Mouse (Mus musculus) lung, embryonic 16.5 days (tissue): ENCODE results near the gene Epas1. TPM values are rescaled to one million over a fixed set of nuclear protein-coding genes. Genes with fewer than 3 reads are reported as not detected.

Experiments
- ATAC-seq: fragments of 200-750 bp; cut with Nextera tagmentation; 2 replicates; pipeline ENCODE4 v1.8.0; 2017; ENCODE audit warnings: low read depth, mild to moderate bottlenecking, moderate library complexity
- H3K27ac ChIP-seq: fragments of 300-500 bp; sonication (generic); 2 replicates; pipeline ENCODE4 v1.5.1; 2014; ENCODE audit warnings: mild to moderate bottlenecking, control low read depth, low read length
- H3K27me3 ChIP-seq: fragments of 300-500 bp; sonication (generic); 2 replicates; pipeline ENCODE4 v1.6.1; 2014; ENCODE audit warnings: low read depth, low read length, mixed read lengths; ENCODE audit not compliant: control insufficient read depth, insufficient read depth
- H3K36me3 ChIP-seq: fragments of 300-500 bp; sonication (generic); 2 replicates; pipeline ENCODE4 v1.6.1; 2014; ENCODE audit warnings: low read length; ENCODE audit not compliant: control insufficient read depth, insufficient read depth
- H3K4me1 ChIP-seq: fragments of 300-500 bp; sonication (generic); replicated peaks from 2 replicates; pipeline ENCODE4 v1.6.1; 2014; ENCODE audit warnings: low read length, mixed read lengths; ENCODE audit not compliant: control insufficient read depth, insufficient read depth
- H3K4me2 ChIP-seq: fragments of 300-500 bp; sonication (generic); 2 replicates; pipeline ENCODE4 v1.6.1; 2014; ENCODE audit warnings: low read depth, low read length, control low read depth
- H3K4me3 ChIP-seq: fragments of 300-500 bp; sonication (generic); 2 replicates; pipeline ENCODE4 v1.5.1; 2014; ENCODE audit warnings: mild to moderate bottlenecking, low read length, control low read depth
- H3K9ac ChIP-seq: fragments of 300-500 bp; sonication (generic); 2 replicates; pipeline ENCODE4 v1.6.1; 2014; ENCODE audit warnings: low read length, control low read depth
- H3K9me3 ChIP-seq: fragments of 300-500 bp; sonication (generic); 2 replicates; pipeline ENCODE4 v1.6.1; 2016; ENCODE audit warnings: low read length; ENCODE audit not compliant: control insufficient read depth
- WGBS: fragments of 180-500 bp; shearing (Covaris S2); extraction: QIAGEN DNeasy Blood & Tissue Kit; methylation state at CpG from one replicate; pipeline ENCODE4 v1.1.7; 2014; 5-methylcytosine and 5-hydroxymethylcytosine counted together
- polyA plus RNA-seq: library from polyadenylated mRNA; unstranded; fragments of >200 nt; fragmentation: Nextera tagmentation; extraction: Ambion mirVana; gene quantifications from 2 replicates; pipeline ENCODE4 v1.2.1, GENCODE M21; 2015

Epas1 gene
- polyA plus RNA-seq, 1 experiment from 2014 or later: 14.5 TPM

DNA sequence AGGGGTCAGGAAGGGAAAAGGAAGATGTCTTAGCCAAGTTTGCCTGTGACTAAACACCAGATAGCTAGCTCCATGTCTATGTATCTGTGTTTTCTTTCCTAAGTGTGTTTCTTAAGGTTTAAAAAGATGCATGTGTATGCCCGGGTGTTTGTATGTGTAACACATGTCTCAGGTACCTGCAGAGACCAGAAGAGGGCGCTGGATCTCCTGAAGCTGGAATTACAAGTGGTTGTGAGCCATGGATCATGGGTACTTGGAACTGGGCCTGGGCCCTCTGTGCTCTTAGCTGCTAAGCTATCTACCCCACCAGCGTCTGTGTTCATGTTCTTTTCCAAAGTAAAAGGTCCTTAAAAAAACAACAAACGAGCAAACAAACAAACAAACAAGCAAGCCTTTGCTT, 12.9 kb downstream of the Epas1 start:
- ATAC-seq: no peak

DNA sequence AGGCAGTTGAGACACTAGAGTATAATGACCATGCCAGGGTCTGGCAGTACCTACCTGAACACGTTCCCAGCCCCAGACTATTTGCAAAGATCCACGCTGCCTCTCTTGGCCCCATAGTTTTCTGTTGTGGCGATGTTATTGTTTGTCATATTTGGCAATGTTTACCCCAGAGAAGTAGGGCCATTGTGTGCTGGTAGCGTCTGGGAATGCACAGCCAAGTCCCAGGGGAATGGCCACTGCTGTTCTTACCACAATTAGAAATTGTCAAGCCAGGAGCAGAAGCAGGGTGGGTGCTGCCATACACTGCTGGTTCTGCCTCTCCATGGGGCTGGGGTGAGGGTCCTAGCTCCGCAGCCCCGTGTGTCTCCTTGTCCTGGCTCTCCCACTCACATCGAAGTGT, 15.1 kb downstream of the Epas1 start:
- H3K27ac ChIP-seq: no peak overlapping the region
- H3K9ac ChIP-seq: no peak overlapping the region
- no peak overlapping the region for H3K4me2 ChIP-seq
- no peaks in the 10 kb centered on the region for H3K36me3 ChIP-seq
- H3K4me3 ChIP-seq: no peak overlapping the region
- peaks cover 10% of the 10 kb centered on the region for H3K4me1 ChIP-seq
- no peaks in the 10 kb centered on the region for H3K9me3 ChIP-seq
- 73% methylated on average over 7 of the region's 7 CpGs for WGBS
- no peak; the same call in 1 of the 2 replicates for ATAC-seq
- no peaks in the 10 kb centered on the region for H3K27me3 ChIP-seq

More for the DNA sequence above, 12.9 kb downstream of the Epas1 start:
- Histone ChIP-seq H3K4me1 (peaks cover 10% of the 10 kb centered on the region), H3K4me2 (no peak overlapping the region), H3K9me3 (no peaks in the 10 kb centered on the region), H3K9ac (no peak overlapping the region), H3K36me3 (no peaks in the 10 kb centered on the region), H3K27me3 (no peaks in the 10 kb centered on the region), H3K27ac (no peak overlapping the region), H3K4me3 (no peak overlapping the region)
- WGBS: 86% methylated on average over 4 of the region's 4 CpGs

GRCm38 (mm10) chr17:86769330-86770211, 16.1 kb downstream of the Epas1 start:
- peak overlapping the region; percentile 76 for H3K27ac ChIP-seq
- 0 out of 2 replicates have a peak overlapping the region, but pooled peaks have one; percentile 6 for H3K4me2 ChIP-seq
- no peaks in the 10 kb centered on the region for H3K36me3 ChIP-seq
- H3K4me3 ChIP-seq: no peak overlapping the region
- peak; percentile 90 for ATAC-seq
- H3K4me1 ChIP-seq: peaks cover 10% of the 10 kb centered on the region
- no peak overlapping the region for H3K9ac ChIP-seq
- WGBS: 37% methylated on average over 16 of the region's 16 CpGs
- H3K27me3 ChIP-seq: no peaks in the 10 kb centered on the region
- no peaks in the 10 kb centered on the region for H3K9me3 ChIP-seq

- H3K9me3 ChIP-seq: no peaks in the 10 kb centered on the region
- no peaks in the 10 kb centered on the region for H3K27me3 ChIP-seq
- peaks cover 10% of the 10 kb centered on the region for H3K4me1 ChIP-seq
- no peak overlapping the region for H3K4me2 ChIP-seq
- no peak for ATAC-seq
- H3K4me3 ChIP-seq: no peak overlapping the region
- 52% methylated on average over 5 of the region's 5 CpGs for WGBS
- H3K9ac ChIP-seq: no peak overlapping the region
- no peak overlapping the region for H3K27ac ChIP-seq
- H3K36me3 ChIP-seq: no peaks in the 10 kb centered on the region
Observed at GRCm38 (mm10) chr17:86770848-86771247, 17.3 kb downstream of the Epas1 start.

DNA sequence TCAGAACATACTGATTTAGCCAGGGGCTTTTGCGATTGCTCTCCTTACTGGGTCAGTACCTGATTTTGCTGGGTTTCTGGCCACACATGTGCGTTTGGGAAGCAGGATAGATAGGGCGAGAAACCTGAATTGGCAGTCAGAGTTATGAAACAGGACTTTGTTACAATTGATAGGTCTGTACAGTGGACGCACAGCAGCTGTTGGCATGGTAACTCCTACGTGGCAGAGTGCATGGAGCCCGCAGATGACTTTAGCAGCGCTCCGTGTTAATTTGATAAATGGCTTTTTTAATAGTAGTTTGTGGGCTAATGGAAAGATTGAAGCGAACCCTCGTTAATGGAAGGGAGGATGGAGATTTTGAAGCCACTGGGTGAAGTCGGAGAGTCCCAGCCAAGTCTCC, 18.5 kb downstream of the Epas1 start:
- WGBS: 54% methylated on average over 11 of the region's 11 CpGs
- H3K4me3 ChIP-seq: no peak overlapping the region
- no peak overlapping the region for H3K4me2 ChIP-seq
- no peak overlapping the region for H3K27ac ChIP-seq
- ATAC-seq: no peak
- no peaks in the 10 kb centered on the region for H3K36me3 ChIP-seq
- H3K4me1 ChIP-seq: peaks cover 10% of the 10 kb centered on the region
- H3K27me3 ChIP-seq: no peaks in the 10 kb centered on the region
- no peaks in the 10 kb centered on the region for H3K9me3 ChIP-seq
- no peak overlapping the region for H3K9ac ChIP-seq

DNA sequence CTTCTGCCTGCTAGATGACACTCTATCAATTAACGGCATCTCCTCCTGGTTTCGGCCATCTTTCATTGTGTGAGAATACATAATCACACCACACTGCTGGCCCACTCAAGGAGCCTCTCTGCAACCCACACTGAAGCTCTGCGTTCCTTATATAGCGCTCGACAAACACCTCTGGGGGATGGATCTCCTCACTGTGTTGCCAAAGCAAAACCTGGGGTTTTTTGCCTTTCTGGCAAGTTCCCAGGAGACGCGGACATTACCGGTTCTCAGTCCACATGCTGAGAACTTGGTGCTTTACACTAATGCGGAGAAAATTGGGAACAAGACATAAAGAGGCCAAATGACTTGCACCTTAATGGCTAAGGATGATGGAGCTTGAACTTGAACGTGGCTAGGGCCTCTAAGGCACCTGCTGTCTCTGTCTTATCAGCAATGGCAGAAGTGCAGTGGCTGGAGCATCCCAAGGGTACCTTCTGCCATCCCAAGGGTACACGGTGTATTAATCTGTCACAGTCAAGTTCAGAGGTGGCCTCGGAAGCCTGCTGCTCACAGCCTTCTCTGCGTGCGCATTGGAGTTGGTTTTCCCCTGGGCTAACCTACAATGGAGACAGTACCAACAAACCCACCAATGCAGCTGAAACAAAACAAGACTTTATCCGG, 19.6 kb downstream of the Epas1 start:
- Histone ChIP-seq H3K9ac (no peak overlapping the region), H3K4me3 (no peak overlapping the region), H3K27me3 (no peaks in the 10 kb centered on the region), H3K4me2 (no peak overlapping the region), H3K27ac (no peak overlapping the region), H3K9me3 (no peaks in the 10 kb centered on the region), H3K36me3 (no peaks in the 10 kb centered on the region), H3K4me1 (peaks cover 10% of the 10 kb centered on the region)
- ATAC-seq: no peak
- 85% methylated on average over 15 of the region's 15 CpGs for WGBS

- ATAC-seq: no peak
- no peak overlapping the region for H3K9ac ChIP-seq
- 58% methylated on average over 12 of the region's 12 CpGs for WGBS
- H3K9me3 ChIP-seq: no peaks in the 10 kb centered on the region
- H3K4me1 ChIP-seq: peaks cover 4% of the 10 kb centered on the region; the same call in 1 of the 2 replicates
- no peak overlapping the region for H3K27ac ChIP-seq
- no peak overlapping the region for H3K4me3 ChIP-seq
- H3K4me2 ChIP-seq: no peak overlapping the region
- no peaks in the 10 kb centered on the region for H3K27me3 ChIP-seq
- no peaks in the 10 kb centered on the region for H3K36me3 ChIP-seq
Observed at GRCm38 (mm10) chr17:86776538-86776937, 23.0 kb downstream of the Epas1 start.

- Histone ChIP-seq H3K27me3 (no peaks in the 10 kb centered on the region), H3K9me3 (no peaks in the 10 kb centered on the region), H3K4me1 (peaks cover 10% of the 10 kb centered on the region), H3K4me3 (no peak overlapping the region), H3K36me3 (no peaks in the 10 kb centered on the region), H3K9ac (no peak overlapping the region), H3K27ac (no peak overlapping the region), H3K4me2 (no peak overlapping the region)
- ATAC-seq: no peak
- 86% methylated on average over 6 of the region's 6 CpGs for WGBS
Observed at GRCm38 (mm10) chr17:86778147-86778546, 24.6 kb downstream of the Epas1 start.
